Mouse (Mus musculus): Measurements from ENCODE around the gene Cryga. TPM values are rescaled to one million over a fixed set of nuclear protein-coding genes. Genes with fewer than 3 reads are reported as not detected.

Cryga gene
- polyA plus RNA-seq (2015; fragmentation: Nextera tagmentation; extraction: Ambion mirVana) = not detected in 2 replicates

GRCm38 (mm10) chr1:65103273-65103672 is at the start of gene Cryga:
TSS of gene Cryga (minus strand) at chr1:65103373.
- Histone ChIP-seq H3K4me1 (no peaks in the 10 kb centered on the region), H3K27me3 (no peaks in the 10 kb centered on the region), H3K36me3 (no peaks in the 10 kb centered on the region), H3K4me3 (no peak within 1 kb of the TSS), H3K9ac (no peak within 1 kb of the TSS), H3K9me3 (no peaks in the 10 kb centered on the region), H3K4me2 (replicated peaks) (no peak within 1 kb of the TSS), H3K27ac (no peak within 1 kb of the TSS)
- ATAC-seq (ENCODE audit: low FRiP score, low read depth) = no peak
- WGBS = 90% methylated on average over 11 of the region's 11 CpGs

- Histone ChIP-seq H3K4me1 (no peaks in the 10 kb centered on the region), H3K27ac (no peak overlapping the region), H3K36me3 (no peaks in the 10 kb centered on the region), H3K9me3 (no peaks in the 10 kb centered on the region), H3K4me2 (replicated peaks) (no peak overlapping the region), H3K9ac (no peak overlapping the region), H3K27me3 (no peaks in the 10 kb centered on the region), H3K4me3 (no peak overlapping the region)
- ATAC-seq (ENCODE audit: low FRiP score, low read depth) = no peak
- WGBS = 81% methylated on average over 3 of the region's 3 CpGs
Measured at GRCm38 (mm10) chr1:65147971-65148370, 44.8 kb upstream of the Cryga start.

GRCm38 (mm10) chr1:65147326-65147725 is 44.2 kb upstream of the Cryga start:
- Histone ChIP-seq H3K9ac (no peak overlapping the region), H3K4me1 (no peaks in the 10 kb centered on the region), H3K4me2 (replicated peaks) (no peak overlapping the region), H3K9me3 (0 out of 2 replicates have a peak, but pooled peaks cover 3% of the 10 kb centered on the region), H3K27me3 (no peaks in the 10 kb centered on the region), H3K27ac (no peak overlapping the region), H3K4me3 (no peak overlapping the region), H3K36me3 (no peaks in the 10 kb centered on the region)
- ATAC-seq (ENCODE audit: low FRiP score, low read depth) = no peak
- 89% methylated on average over 5 of the region's 5 CpGs for WGBS

GRCm38 (mm10) chr1:65146601-65147000 is 43.4 kb upstream of the Cryga start:
- Histone ChIP-seq H3K4me3 (no peak overlapping the region), H3K9ac (no peak overlapping the region), H3K9me3 (0 out of 2 replicates have a peak, but pooled peaks cover 4% of the 10 kb centered on the region), H3K4me1 (no peaks in the 10 kb centered on the region), H3K27ac (no peak overlapping the region), H3K4me2 (replicated peaks) (no peak overlapping the region), H3K27me3 (no peaks in the 10 kb centered on the region), H3K36me3 (no peaks in the 10 kb centered on the region)
- 55% methylated on average over 2 of the region's 2 CpGs for WGBS
- no peak for ATAC-seq (ENCODE audit: low FRiP score, low read depth)

- no peak overlapping the region for H3K27ac ChIP-seq
- H3K9me3 ChIP-seq = 0 out of 2 replicates have a peak, but pooled peaks cover 4% of the 10 kb centered on the region
- no peak overlapping the region for H3K9ac ChIP-seq
- no peak overlapping the region for H3K4me3 ChIP-seq
- H3K4me2 ChIP-seq (replicated peaks) = no peak overlapping the region
- 70% methylated on average over 2 of the region's 2 CpGs for WGBS
- no peaks in the 10 kb centered on the region for H3K36me3 ChIP-seq
- H3K4me1 ChIP-seq = no peaks in the 10 kb centered on the region
- no peaks in the 10 kb centered on the region for H3K27me3 ChIP-seq
- no peak for ATAC-seq (ENCODE audit: low FRiP score, low read depth)
Measured at GRCm38 (mm10) chr1:65144783-65145182, 41.6 kb upstream of the Cryga start.

- Histone ChIP-seq H3K4me2 (replicated peaks) (no peak overlapping the region), H3K27ac (no peak overlapping the region), H3K4me1 (no peaks in the 10 kb centered on the region), H3K9me3 (0 out of 2 replicates have a peak, but pooled peaks cover 3% of the 10 kb centered on the region), H3K27me3 (no peaks in the 10 kb centered on the region), H3K4me3 (no peak overlapping the region), H3K36me3 (no peaks in the 10 kb centered on the region), H3K9ac (no peak overlapping the region)
- ATAC-seq (ENCODE audit: low FRiP score, low read depth) = no peak
- WGBS = 79% methylated on average over 6 of the region's 6 CpGs
Measured at GRCm38 (mm10) chr1:65137560-65137959, 34.4 kb upstream of the Cryga start.

GRCm38 (mm10) chr1:65132833-65133232 is 29.7 kb upstream of the Cryga start:
- H3K4me2 ChIP-seq (replicated peaks) = no peak overlapping the region
- H3K9ac ChIP-seq = no peak overlapping the region
- 83% methylated on average over 1 of the region's 1 CpGs for WGBS
- H3K27me3 ChIP-seq = no peaks in the 10 kb centered on the region
- no peak overlapping the region for H3K4me3 ChIP-seq
- ATAC-seq (ENCODE audit: low FRiP score, low read depth) = no peak
- H3K36me3 ChIP-seq = no peaks in the 10 kb centered on the region
- no peaks in the 10 kb centered on the region for H3K4me1 ChIP-seq
- no peaks in the 10 kb centered on the region for H3K9me3 ChIP-seq
- H3K27ac ChIP-seq = no peak overlapping the region

- H3K36me3 ChIP-seq = no peaks in the 10 kb centered on the region
- no peak overlapping the region for H3K27ac ChIP-seq
- H3K4me1 ChIP-seq = no peaks in the 10 kb centered on the region
- H3K4me2 ChIP-seq (replicated peaks) = no peak overlapping the region
- no peak overlapping the region for H3K4me3 ChIP-seq
- H3K9me3 ChIP-seq = no peaks in the 10 kb centered on the region
- no peak overlapping the region for H3K9ac ChIP-seq
- no peaks in the 10 kb centered on the region for H3K27me3 ChIP-seq
- WGBS = 84% methylated on average over 1 of the region's 1 CpGs
- ATAC-seq (ENCODE audit: low FRiP score, low read depth) = no peak
Measured at GRCm38 (mm10) chr1:65131671-65132070, 28.5 kb upstream of the Cryga start.

GRCm38 (mm10) chr1:65130226-65130625 is 27.1 kb upstream of the Cryga start:
- no peaks in the 10 kb centered on the region for H3K36me3 ChIP-seq
- H3K9me3 ChIP-seq = no peaks in the 10 kb centered on the region
- H3K4me2 ChIP-seq (replicated peaks) = no peak overlapping the region
- no peak overlapping the region for H3K27ac ChIP-seq
- no peak for ATAC-seq (ENCODE audit: low FRiP score, low read depth)
- no peak overlapping the region for H3K4me3 ChIP-seq
- no peak overlapping the region for H3K9ac ChIP-seq
- WGBS = 76% methylated on average over 3 of the region's 3 CpGs
- H3K27me3 ChIP-seq = no peaks in the 10 kb centered on the region
- H3K4me1 ChIP-seq = no peaks in the 10 kb centered on the region

- ATAC-seq (ENCODE audit: low FRiP score, low read depth) = no peak
- no peaks in the 10 kb centered on the region for H3K9me3 ChIP-seq
- 77% methylated on average over 3 of the region's 3 CpGs for WGBS
- H3K4me3 ChIP-seq = no peak overlapping the region
- no peak overlapping the region for H3K9ac ChIP-seq
- no peaks in the 10 kb centered on the region for H3K4me1 ChIP-seq
- H3K4me2 ChIP-seq (replicated peaks) = no peak overlapping the region
- no peak overlapping the region for H3K27ac ChIP-seq
- H3K27me3 ChIP-seq = no peaks in the 10 kb centered on the region
- no peaks in the 10 kb centered on the region for H3K36me3 ChIP-seq
Measured at GRCm38 (mm10) chr1:65129634-65130180, 26.5 kb upstream of the Cryga start.

- Histone ChIP-seq H3K4me2 (replicated peaks) (peak within 1 kb of the TSS; percentile 52), H3K9ac (no peak within 1 kb of the TSS), H3K4me3 (peak within 1 kb of the TSS; percentile 7; the same call in 1 of the 2 replicates), H3K9me3 (no peaks in the 10 kb centered on the region), H3K27ac (no peak within 1 kb of the TSS), H3K27me3 (no peaks in the 10 kb centered on the region), H3K36me3 (no peaks in the 10 kb centered on the region), H3K4me1 (no peaks in the 10 kb centered on the region)
- 20% methylated on average over 9 of the region's 9 CpGs for WGBS
- no peak for ATAC-seq (ENCODE audit: low FRiP score, low read depth)
Measured at GRCm38 (mm10) chr1:65122574-65123372, 19.6 kb upstream of the Cryga start, which contains the start of gene D630023F18Rik. TSS of gene D630023F18Rik (minus strand) at chr1:65123214.

GRCm38 (mm10) chr1:65119438-65119837 is 16.3 kb upstream of the Cryga start, which contains the start of gene Gm28845:
TSS of gene Gm28845 (minus strand) at chr1:65119558.
- H3K4me3 ChIP-seq = no peak within 1 kb of the TSS
- H3K36me3 ChIP-seq = no peaks in the 10 kb centered on the region
- no peak within 1 kb of the TSS for H3K4me2 ChIP-seq (replicated peaks)
- H3K27me3 ChIP-seq = no peaks in the 10 kb centered on the region
- no peak within 1 kb of the TSS for H3K27ac ChIP-seq
- WGBS = 90% methylated on average over 1 of the region's 1 CpGs
- no peak for ATAC-seq (ENCODE audit: low FRiP score, low read depth)
- H3K9me3 ChIP-seq = no peaks in the 10 kb centered on the region
- H3K4me1 ChIP-seq = no peaks in the 10 kb centered on the region
- no peak within 1 kb of the TSS for H3K9ac ChIP-seq

Data from limb, embryonic 13.5 days (tissue).